Mouse (Mus musculus) spleen, adult 12 weeks (tissue): Measurements from ENCODE around the gene Uox.

Experiments used
- DNase-seq: peaks from one replicate; pipeline ENCODE4 v3.0.0; 2022; ENCODE audit warnings: low spot score

Gene Uox

GRCm38 (mm10) chr3:146570148-146570782 lies at the start of gene Uox:
Gene Uox, plus strand, starts transcription at chr3:146570426.
- no peak for DNase-seq

- peak; percentile 78 for DNase-seq
These were observed 49.2 kb upstream of the Uox start, which contains the start of gene Rpf1 for GRCm38 (mm10) chr3:146520798-146521651. Gene Rpf1, minus strand, starts transcription at chr3:146521429.

GRCm38 (mm10) chr3:146521652-146522020 lies 48.6 kb upstream of the Uox start:
- no peak for DNase-seq

- DNase-seq = no peak
These were observed 41.9 kb upstream of the Uox start for GRCm38 (mm10) chr3:146528335-146528734.

GRCm38 (mm10) chr3:146534986-146535385 lies 35.2 kb upstream of the Uox start:
- DNase-seq = no peak

- DNase-seq = no peak
These were observed 29.5 kb upstream of the Uox start for GRCm38 (mm10) chr3:146540521-146541273.

- DNase-seq = no peak
These were observed 26.6 kb upstream of the Uox start for GRCm38 (mm10) chr3:146543632-146544031.

- no peak for DNase-seq
These were observed 15.4 kb upstream of the Uox start for GRCm38 (mm10) chr3:146554816-146555215.

- DNase-seq = no peak
These were observed 13.7 kb upstream of the Uox start for GRCm38 (mm10) chr3:146556567-146556966.

- no peak for DNase-seq
These were observed 12.7 kb upstream of the Uox start for GRCm38 (mm10) chr3:146557507-146557906.

GRCm38 (mm10) chr3:146562936-146563335 lies 7.3 kb upstream of the Uox start:
- DNase-seq = no peak

- DNase-seq = peak; percentile 41
These were observed 5.8 kb upstream of the Uox start for GRCm38 (mm10) chr3:146564268-146565064.

GRCm38 (mm10) chr3:146565065-146565411 lies 5.2 kb upstream of the Uox start:
- no peak for DNase-seq

GRCm38 (mm10) chr3:146567366-146567765 lies 2.9 kb upstream of the Uox start:
- DNase-seq = no peak

GRCm38 (mm10) chr3:146567884-146568530 lies 2.2 kb upstream of the Uox start:
- no peak for DNase-seq

GRCm38 (mm10) chr3:146569594-146569993 lies 632 bp upstream of the Uox start:
- DNase-seq = no peak

GRCm38 (mm10) chr3:146570939-146571338 lies 713 bp downstream of the Uox start:
- DNase-seq = no peak

GRCm38 (mm10) chr3:146571341-146571740 lies 1.1 kb downstream of the Uox start:
- DNase-seq = no peak

- no peak for DNase-seq
These were observed 7.4 kb downstream of the Uox start for GRCm38 (mm10) chr3:146577591-146577990.

GRCm38 (mm10) chr3:146580039-146580729 lies 10.0 kb downstream of the Uox start:
- no peak for DNase-seq

- DNase-seq = no peak
These were observed 13.3 kb downstream of the Uox start for GRCm38 (mm10) chr3:146583478-146583877.
